Mouse (Mus musculus): ENCODE data around the gene Cr2. TPM values are rescaled to one million over a fixed set of nuclear protein-coding genes. Genes with fewer than 3 reads are reported as not detected.

Cr2 gene
- total and polyA plus RNA-seq, 3 experiments, result 0.08 TPM; not detected in 2

- TF ChIP-seq CHD1 (IDR thresholded peaks at IDR 0.05; ENCODE audit: low read depth, low read length) (no peak), KAT2A (conservative IDR thresholded peaks at IDR 0.05; ENCODE audit: low read depth, low read length) (peak; percentile 52; the same call in 1 of the 2 replicates), MAX (IDR thresholded peaks at IDR 0.05; ENCODE audit: low read length) (peak; percentile 83), EP300 (IDR thresholded peaks at IDR 0.05; ENCODE audit: low read depth in 1 of 2, low read length in 2 of 2) (peak in 1 of 2 experiments; percentile 25; a peak in 1 of 4 replicates)
Observed at GRCm38 (mm10) chr1:195130953-195131674, 45.4 kb downstream of the Cr2 start, which contains the start of gene Cr1l (continued).

- peak; percentile 72 for DNase-seq (ENCODE audit: low read depth, low spot score)
- Histone ChIP-seq H3K4me3 (ENCODE audit: control insufficient read depth in 1 of 2, insufficient read depth in 1 of 2, low read depth in 2 of 2, low read length in 2 of 2) (peak overlapping the region; percentile 66 to 90), H3K36me3 (ENCODE audit: control insufficient read depth in 1 of 2, insufficient read depth in 2 of 2, low read length in 2 of 2) (peaks cover 25 to 40% of the 10 kb centered on the region in 2 experiments), H3K4me1 (ENCODE audit: control insufficient read depth in 1 of 2, insufficient read depth in 2 of 2, low read length in 2 of 2) (peaks cover 6% of the 10 kb centered on the region in 2 experiments), H3K9me3 (replicated peaks; ENCODE audit: insufficient read depth, low read length) (no peaks in the 10 kb centered on the region), H3K27me3 (ENCODE audit: control insufficient read depth in 1 of 2, insufficient read depth in 2 of 2, low read length in 2 of 2) (no peaks in the 10 kb centered on the region), H3K27ac (ENCODE audit: control insufficient read depth, low read depth, low read length) (peak overlapping the region; percentile 98), H3K79me2 (ENCODE audit: control insufficient read depth, insufficient read depth, low read length, poor library complexity) (peaks cover 13% of the 10 kb centered on the region), H3K9ac (ENCODE audit: control insufficient read depth, low read depth, low read length, poor library complexity, severe bottlenecking) (peak overlapping the region; percentile 91)
- TF ChIP-seq BHLHE40 (IDR thresholded peaks at IDR 0.05; ENCODE audit: borderline replicate concordance, low read depth, low read length) (no peak), GABPA (IDR thresholded peaks at IDR 0.05; ENCODE audit: low read depth, low read length) (no peak), CHD2 (IDR thresholded peaks at IDR 0.05; ENCODE audit: low read length) (no peak), TAL1 (IDR thresholded peaks at IDR 0.05; ENCODE audit: low read length) (no peak), MAX (IDR thresholded peaks at IDR 0.05; ENCODE audit: low read length) (no peak), GATA1 (IDR thresholded peaks at IDR 0.05; ENCODE audit: low read depth, low read length) (0 out of 2 replicates have a peak, but pooled peaks have one; percentile 24), USF2 (IDR thresholded peaks at IDR 0.05; ENCODE audit: borderline replicate concordance in 1 of 2, insufficient read depth in 1 of 2, low read depth in 1 of 2, low read length in 2 of 2) (no peak)
Observed at GRCm38 (mm10) chr1:195130479-195130878, 46.0 kb downstream of the Cr2 start.

- H3K36me3 ChIP-seq (ENCODE audit: control insufficient read depth in 1 of 2, insufficient read depth in 2 of 2, low read length in 2 of 2), result peaks cover 27 to 40% of the 10 kb centered on the region in 2 experiments
- H3K79me2 ChIP-seq (ENCODE audit: control insufficient read depth, insufficient read depth, low read length, poor library complexity), result peaks cover 13% of the 10 kb centered on the region
- H3K4me1 ChIP-seq (ENCODE audit: control insufficient read depth in 1 of 2, insufficient read depth in 2 of 2, low read length in 2 of 2), result peaks cover 6% of the 10 kb centered on the region in 2 experiments
- H3K9me3 ChIP-seq (replicated peaks; ENCODE audit: insufficient read depth, low read length), result no peaks in the 10 kb centered on the region
- no peak overlapping the region for H3K27ac ChIP-seq (ENCODE audit: control insufficient read depth, low read depth, low read length)
- H3K9ac ChIP-seq (ENCODE audit: control insufficient read depth, low read depth, low read length, poor library complexity, severe bottlenecking), result peak overlapping the region; percentile 48
- TF ChIP-seq TBP (IDR thresholded peaks at IDR 0.05; ENCODE audit: low read depth, low read length), result no peak
- no peak for TF ChIP-seq ZKSCAN1 (IDR thresholded peaks at IDR 0.05; ENCODE audit: low read depth, low read length)
- TF ChIP-seq MYB (IDR thresholded peaks at IDR 0.05; ENCODE audit: low read depth, low read length), result no peak
- TF ChIP-seq TCF12 (IDR thresholded peaks at IDR 0.05; ENCODE audit: low read depth, low read length), result no peak
- no peak; the same call in 1 of the 2 replicates for TF ChIP-seq SIN3A (IDR thresholded peaks at IDR 0.05; ENCODE audit: low read length)
- no peak for TF ChIP-seq MAZ (IDR thresholded peaks at IDR 0.05; ENCODE audit: low read depth, low read length)
- TF ChIP-seq POLR2AphosphoS2 (IDR thresholded peaks at IDR 0.05; ENCODE audit: low read length), result no peak
- no peak for TF ChIP-seq NELFE (IDR thresholded peaks at IDR 0.05; ENCODE audit: low read depth, low read length)
- TF ChIP-seq USF1 (IDR thresholded peaks at IDR 0.05; ENCODE audit: low read depth, low read length), result no peak
- TF ChIP-seq MEF2A (IDR thresholded peaks at IDR 0.05; ENCODE audit: extremely low read depth, insufficient replicate concordance, low read depth, low read length, poor library complexity, severe bottlenecking), result no peak
- TF ChIP-seq ZNF384 (IDR thresholded peaks at IDR 0.05; ENCODE audit: low read depth, low read length), result no peak
- TF ChIP-seq CHD2 (IDR thresholded peaks at IDR 0.05; ENCODE audit: low read length), result no peak
- no peak for TF ChIP-seq MYC (IDR thresholded peaks at IDR 0.05; ENCODE audit: low read depth, low read length)
- TF ChIP-seq CHD1 (IDR thresholded peaks at IDR 0.05; ENCODE audit: low read depth, low read length), result no peak
- no peak for TF ChIP-seq ETS1 (IDR thresholded peaks at IDR 0.05; ENCODE audit: low read depth, low read length)
- no peak for TF ChIP-seq ELF1 (IDR thresholded peaks at IDR 0.05; ENCODE audit: low read depth, low read length)
- H3K4me3 ChIP-seq (ENCODE audit: control insufficient read depth in 1 of 2, insufficient read depth in 1 of 2, low read depth in 2 of 2, low read length in 2 of 2), result peak overlapping the region; percentile 24 to 66
- DNase-seq (ENCODE audit: low read depth, low spot score), result peak; percentile 56
- H3K27me3 ChIP-seq (ENCODE audit: control insufficient read depth in 1 of 2, insufficient read depth in 2 of 2, low read length in 2 of 2), result no peaks in the 10 kb centered on the region
Observed at GRCm38 (mm10) chr1:195129867-195130266, 46.6 kb downstream of the Cr2 start.

Data from MEL (cell line).